Mouse (Mus musculus) liver, adult 2 months (tissue): ENCODE measurements around the gene Fndc7. TPM values are rescaled to one million over a fixed set of nuclear protein-coding genes. Genes with fewer than 3 reads are reported as not detected.
"Not testable (repeated sequence)": the region's sequence is repeated elsewhere in the genome, so short reads cannot be mapped to it uniquely, and the experiment has no call there.

Source experiments
- DNase-seq: peaks from one replicate; pipeline ENCODE4 v3.0.0-alpha.2; 2011; ENCODE audit warnings: low read depth, low spot score; ENCODE audit errors: extremely low read depth
- H3K27ac ChIP-seq: fragments of 200-500 bp; replicated peaks from 2 replicates; pipeline ENCODE4 v1.5.1; 2012; ENCODE audit warnings: low read depth, mild to moderate bottlenecking, control low read depth, inconsistent platforms, low read length; ENCODE audit not compliant: insufficient read depth
- H3K27me3 ChIP-seq: fragments of 200-500 bp; 2 replicates; pipeline ENCODE4 v1.6.1; 2012; ENCODE audit warnings: mild to moderate bottlenecking, moderate library complexity, low read length, inconsistent platforms; ENCODE audit not compliant: control insufficient read depth, insufficient read depth
- H3K36me3 ChIP-seq: fragments of 200-500 bp; 2 replicates; pipeline ENCODE4 v1.6.1; 2012; ENCODE audit warnings: low read length, inconsistent platforms; ENCODE audit not compliant: control insufficient read depth, insufficient read depth
- H3K4me1 ChIP-seq: fragments of 200-500 bp; 2 replicates; pipeline ENCODE4 v1.6.1; 2011; ENCODE audit warnings: low read length; ENCODE audit not compliant: control insufficient read depth, insufficient read depth
- H3K4me3 ChIP-seq: fragments of 200-500 bp; 2 replicates; pipeline ENCODE4 v1.5.1; 2011; ENCODE audit warnings: low read depth, mild to moderate bottlenecking, control low read depth, low read length, moderate library complexity; ENCODE audit not compliant: insufficient read depth
- H3K79me2 ChIP-seq: fragments of 200-500 bp; 2 replicates; pipeline ENCODE4 v1.6.1; 2012; ENCODE audit warnings: inconsistent platforms, mild to moderate bottlenecking, low read length, moderate library complexity; ENCODE audit not compliant: control insufficient read depth, insufficient read depth
- H3K9ac ChIP-seq: fragments of 200-500 bp; 2 replicates; pipeline ENCODE4 v1.6.1; 2012; ENCODE audit warnings: low read depth, mild to moderate bottlenecking, control low read depth, inconsistent platforms, low read length
- CTCF ChIP-seq: fragments of 200-500 bp; IDR thresholded peaks from 2 replicates; pipeline ENCODE4 v1.5.1; 2011; ENCODE audit warnings: low read depth, low read length, control low read depth
- POLR2A ChIP-seq: fragments of 200-500 bp; IDR thresholded peaks from 2 replicates; pipeline ENCODE4 v1.6.1; 2011; ENCODE audit warnings: low read length, control low read depth; ENCODE audit not compliant: insufficient read depth; ENCODE audit errors: extremely low read depth
- WGBS: fragments of 180-500 bp; shearing (Covaris S2); methylation state at CpG from one replicate; pipeline ENCODE4 v1.1.7; 2018; 5-methylcytosine and 5-hydroxymethylcytosine counted together
- polyA plus RNA-seq: library from polyadenylated mRNA; depleted of rRNA; stranded (reverse); fragments of >200 nt; gene quantifications from 2 replicates; pipeline ENCODE4 v1.2.3, GENCODE M21; 2012
- total RNA-seq: library from RNA; depleted of rRNA; stranded (reverse); fragments of >200 nt; gene quantifications from 2 replicates; pipeline ENCODE4 v1.2.3, GENCODE M21; 2014

Fndc7 gene
- total and polyA plus RNA-seq, 2 experiments, result 0.09 TPM

DNA sequence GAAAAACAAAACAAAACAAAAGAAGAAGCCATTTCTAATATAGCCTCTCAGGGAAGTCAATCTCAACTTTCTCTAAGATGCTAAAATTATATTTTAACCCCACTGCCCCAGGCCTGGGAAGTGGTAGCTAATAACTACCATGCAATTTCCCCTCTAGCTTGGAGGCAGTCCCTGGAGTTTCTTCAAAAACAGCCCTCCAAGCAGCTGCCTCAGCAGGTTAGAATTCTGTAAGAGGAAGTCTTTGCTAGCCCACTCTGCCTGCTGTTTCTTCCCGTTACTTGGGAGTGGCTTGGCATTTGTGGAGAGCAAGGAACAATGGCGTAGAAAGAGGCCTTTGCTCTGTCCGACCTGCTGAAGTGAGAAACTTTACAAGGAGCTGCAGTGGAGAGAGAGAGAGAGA is 24.7 kb downstream of the Fndc7 start:
- Histone ChIP-seq H3K9ac (no peak overlapping the region), H3K79me2 (no peaks in the 10 kb centered on the region), H3K4me3 (no peak overlapping the region), H3K27ac (no peak overlapping the region), H3K36me3 (no peaks in the 10 kb centered on the region), H3K27me3 (no peaks in the 10 kb centered on the region), H3K4me1 (no peaks in the 10 kb centered on the region)
- no peak for TF ChIP-seq POLR2A
- TF ChIP-seq CTCF, result no peak
- DNase-seq, result peak; percentile 23
- 58% methylated on average over 3 of the region's 3 CpGs for WGBS

GRCm38 (mm10) chr3:108863091-108863490 is 26.7 kb downstream of the Fndc7 start:
- Histone ChIP-seq H3K4me3 (no peak overlapping the region), H3K79me2 (no peaks in the 10 kb centered on the region), H3K4me1 (no peaks in the 10 kb centered on the region), H3K9ac (no peak overlapping the region), H3K27me3 (no peaks in the 10 kb centered on the region), H3K36me3 (no peaks in the 10 kb centered on the region), H3K27ac (no peak overlapping the region)
- DNase-seq, result no peak
- WGBS, result 91% methylated on average over 10 of the region's 10 CpGs
- TF ChIP-seq POLR2A (no peak), CTCF (no peak)

- DNase-seq, H3K4me3 ChIP-seq, H3K4me1 ChIP-seq, H3K27ac ChIP-seq, H3K79me2 ChIP-seq, H3K36me3 ChIP-seq, H3K9ac ChIP-seq, H3K27me3 ChIP-seq: not testable (repeated sequence)
- WGBS, result 86% methylated on average over 4 of the region's 4 CpGs
Observed at GRCm38 (mm10) chr3:108862282-108862681, 27.5 kb downstream of the Fndc7 start.

DNA sequence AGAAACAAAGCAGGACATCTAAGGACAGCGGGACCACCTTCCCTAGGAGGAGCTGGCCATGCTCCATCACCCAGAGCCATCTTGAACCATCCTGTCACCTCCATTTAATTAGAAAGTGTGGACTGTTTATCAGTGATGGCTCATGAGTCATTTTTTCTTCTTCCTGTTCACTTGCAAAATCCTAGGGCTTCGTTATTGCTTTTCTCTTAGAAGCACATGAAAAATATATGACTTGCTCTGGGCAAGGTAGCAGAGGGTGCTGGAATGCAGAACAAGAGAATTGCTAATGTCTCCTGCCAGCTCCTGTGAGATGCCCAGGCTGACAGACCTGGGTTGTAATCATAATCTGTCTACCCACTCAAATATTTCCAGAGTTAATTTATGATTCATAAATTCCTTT is 29.0 kb downstream of the Fndc7 start:
- H3K9ac ChIP-seq, result no peak overlapping the region
- H3K4me1 ChIP-seq, result peaks cover under 1% of the 10 kb centered on the region; the same call in 1 of the 2 replicates
- no peak overlapping the region for H3K4me3 ChIP-seq
- no peak for TF ChIP-seq CTCF
- TF ChIP-seq POLR2A, result no peak
- no peaks in the 10 kb centered on the region for H3K79me2 ChIP-seq
- H3K36me3 ChIP-seq, result no peaks in the 10 kb centered on the region
- no peaks in the 10 kb centered on the region for H3K27me3 ChIP-seq
- 76% methylated on average over 2 of the region's 2 CpGs for WGBS
- no peak for DNase-seq
- no peak overlapping the region for H3K27ac ChIP-seq

DNA sequence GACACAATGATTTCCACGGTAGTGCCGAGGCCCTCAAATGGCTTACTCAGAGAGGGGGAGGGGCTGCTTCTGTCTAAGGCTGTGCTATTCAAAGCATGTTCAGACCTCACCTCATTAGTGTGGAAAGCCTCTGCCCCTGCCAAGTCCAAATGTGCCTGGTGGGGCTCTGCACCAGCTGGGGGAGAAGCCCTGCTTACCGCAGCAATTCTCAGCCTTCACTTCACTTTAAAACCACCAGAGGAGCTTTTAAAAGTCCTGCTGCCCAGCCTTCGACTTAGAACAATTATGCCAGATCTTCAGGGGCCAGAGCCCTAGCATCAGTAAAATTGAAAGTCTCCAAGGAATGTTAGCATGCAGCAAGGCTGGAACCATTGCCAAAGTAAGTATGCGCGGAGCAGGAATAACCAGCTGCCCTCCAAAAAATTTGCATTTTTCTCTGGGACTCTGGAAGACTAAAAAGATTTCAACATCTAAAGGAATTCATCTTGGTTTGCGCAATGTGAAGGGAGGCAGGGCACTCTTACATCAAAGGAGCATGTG is 31.5 kb downstream of the Fndc7 start:
- DNase-seq, result no peak
- Histone ChIP-seq H3K27ac (no peak overlapping the region), H3K4me3 (no peak overlapping the region), H3K79me2 (no peaks in the 10 kb centered on the region), H3K9ac (no peak overlapping the region), H3K4me1 (peaks cover 2% of the 10 kb centered on the region; the same call in 1 of the 2 replicates), H3K36me3 (no peaks in the 10 kb centered on the region), H3K27me3 (no peaks in the 10 kb centered on the region)
- whole genome bisulfite sequencing, result 78% methylated on average over 7 of the region's 7 CpGs
- TF ChIP-seq POLR2A (no peak), CTCF (no peak)

DNA sequence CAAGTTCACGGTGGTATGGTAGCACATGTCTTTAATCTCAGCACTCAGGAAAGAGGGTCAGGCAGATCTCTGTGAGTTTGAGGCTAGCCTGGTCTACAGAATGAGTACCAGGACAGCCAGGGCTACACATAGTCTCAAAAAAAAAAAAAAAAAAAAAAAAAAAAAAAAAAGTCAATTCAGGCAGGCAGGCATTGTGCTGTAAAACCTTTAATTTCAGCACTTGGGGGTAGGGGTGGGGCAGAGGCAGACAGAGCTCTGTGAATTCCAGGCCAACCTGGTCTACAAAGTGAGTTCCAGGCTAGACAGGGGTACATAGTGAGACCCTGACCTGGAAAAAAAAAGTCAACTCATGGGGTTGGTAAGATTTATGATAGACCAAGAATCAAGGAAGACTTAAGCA is 32.1 kb downstream of the Fndc7 start:
- no peak for DNase-seq
- 89% methylated on average over 1 of the region's 1 CpGs for WGBS
- no peak overlapping the region for H3K9ac ChIP-seq
- peaks cover 2% of the 10 kb centered on the region; the same call in 1 of the 2 replicates for H3K4me1 ChIP-seq
- no peak overlapping the region for H3K27ac ChIP-seq
- H3K27me3 ChIP-seq, result no peaks in the 10 kb centered on the region
- H3K36me3 ChIP-seq, result no peaks in the 10 kb centered on the region
- TF ChIP-seq CTCF, result no peak
- no peaks in the 10 kb centered on the region for H3K79me2 ChIP-seq
- H3K4me3 ChIP-seq, result no peak overlapping the region
